Mouse (Mus musculus): ENCODE data around the gene Dlat. TPM values are rescaled to one million over a fixed set of nuclear protein-coding genes. Genes with fewer than 3 reads are reported as not detected.
"Not testable (repeated sequence)": the region's sequence is repeated elsewhere in the genome, so short reads cannot be mapped to it uniquely, and the experiment has no call there.

Gene Dlat
- polyA plus RNA-seq, 1 experiment from 2014 or later: 65.1 TPM

- DNase-seq (ENCODE audit: low spot score): no peak
- Histone ChIP-seq H3K36me3 (replicated peaks; ENCODE audit: control insufficient read depth, insufficient read depth) (peaks cover 37% of the 10 kb centered on the region), H3K4me2 (replicated peaks) (no peak overlapping the region), H3K9me3 (ENCODE audit: control insufficient read depth, low read length) (no peaks in the 10 kb centered on the region), H3K9ac (no peak overlapping the region), H3K27ac (no peak overlapping the region), H3K4me3 (replicated peaks; ENCODE audit: low read length) (no peak overlapping the region), H3K27me3 (ENCODE audit: control insufficient read depth, insufficient read depth, low read length) (no peaks in the 10 kb centered on the region), H3K4me1 (replicated peaks; ENCODE audit: control insufficient read depth, insufficient read depth, low read length) (no peaks in the 10 kb centered on the region)
- ATAC-seq (ENCODE audit: low FRiP score): no peak
- 95% methylated on average over 6 of the region's 6 CpGs for WGBS
These were observed 27.4 kb downstream of the Dlat start for GRCm38 (mm10) chr9:50632016-50632688.

- not testable (repeated sequence) for DNase-seq (ENCODE audit: low spot score); H3K27ac ChIP-seq; H3K9ac ChIP-seq; H3K27me3 ChIP-seq (ENCODE audit: control insufficient read depth, insufficient read depth, low read length); H3K4me1 ChIP-seq (replicated peaks; ENCODE audit: control insufficient read depth, insufficient read depth, low read length); H3K4me2 ChIP-seq (replicated peaks); H3K9me3 ChIP-seq (ENCODE audit: control insufficient read depth, low read length); ATAC-seq (ENCODE audit: low FRiP score); H3K4me3 ChIP-seq (replicated peaks; ENCODE audit: low read length)
- 91% methylated on average over 6 of the region's 8 CpGs for WGBS
- H3K36me3 ChIP-seq (replicated peaks; ENCODE audit: control insufficient read depth, insufficient read depth): peaks cover 24% of the 10 kb centered on the region
These were observed 28.7 kb downstream of the Dlat start for GRCm38 (mm10) chr9:50630903-50631302.

GRCm38 (mm10) chr9:50617794-50618330 lies 41.7 kb downstream of the Dlat start:
- H3K4me1 ChIP-seq (replicated peaks; ENCODE audit: control insufficient read depth, insufficient read depth, low read length): peaks cover 14% of the 10 kb centered on the region
- peak overlapping the region; percentile 95 for H3K4me2 ChIP-seq (replicated peaks)
- WGBS: 61% methylated on average over 9 of the region's 9 CpGs
- ATAC-seq (ENCODE audit: low FRiP score) (no peak), DNase-seq (ENCODE audit: low spot score) (no peak)
- no peaks in the 10 kb centered on the region for H3K9me3 ChIP-seq (ENCODE audit: control insufficient read depth, low read length)
- H3K36me3 ChIP-seq (replicated peaks; ENCODE audit: control insufficient read depth, insufficient read depth): peaks cover 25% of the 10 kb centered on the region
- no peaks in the 10 kb centered on the region for H3K27me3 ChIP-seq (ENCODE audit: control insufficient read depth, insufficient read depth, low read length)
- H3K27ac ChIP-seq: no peak overlapping the region
- H3K9ac ChIP-seq: peak overlapping the region; percentile 94; the same call in 1 of the 2 replicates
- peak overlapping the region; percentile 99 for H3K4me3 ChIP-seq (replicated peaks; ENCODE audit: low read length)

- Histone ChIP-seq H3K4me2 (replicated peaks) (peak within 1 kb of the TSS; percentile 95), H3K4me3 (replicated peaks; ENCODE audit: low read length) (peak within 1 kb of the TSS; percentile 99), H3K9ac (peak within 1 kb of the TSS; percentile 94), H3K4me1 (replicated peaks; ENCODE audit: control insufficient read depth, insufficient read depth, low read length) (peaks cover 14% of the 10 kb centered on the region), H3K27me3 (ENCODE audit: control insufficient read depth, insufficient read depth, low read length) (no peaks in the 10 kb centered on the region), H3K36me3 (replicated peaks; ENCODE audit: control insufficient read depth, insufficient read depth) (peaks cover 34% of the 10 kb centered on the region), H3K9me3 (ENCODE audit: control insufficient read depth, low read length) (no peaks in the 10 kb centered on the region), H3K27ac (peak within 1 kb of the TSS; percentile 94)
- WGBS: under 1% methylated on average over 79 of the region's 81 CpGs
- peak; percentile 95 for DNase-seq (ENCODE audit: low spot score)
- peak; percentile 94 for ATAC-seq (ENCODE audit: low FRiP score)
These were observed 42.6 kb downstream of the Dlat start, which contains the start of the genes Pih1d2 and Nkapd1 for GRCm38 (mm10) chr9:50616766-50617603. Pih1d2 (plus strand) TSS chr9:50617321. Nkapd1 (minus strand) TSS chr9:50617464.

GRCm38 (mm10) chr9:50616161-50616560 lies 43.4 kb downstream of the Dlat start:
- Histone ChIP-seq H3K4me1 (replicated peaks; ENCODE audit: control insufficient read depth, insufficient read depth, low read length) (peaks cover 14% of the 10 kb centered on the region), H3K9ac (peak overlapping the region; percentile 94), H3K36me3 (replicated peaks; ENCODE audit: control insufficient read depth, insufficient read depth) (peaks cover 41% of the 10 kb centered on the region), H3K27ac (peak overlapping the region; percentile 94; the same call in 1 of the 2 replicates), H3K27me3 (ENCODE audit: control insufficient read depth, insufficient read depth, low read length) (no peaks in the 10 kb centered on the region), H3K4me3 (replicated peaks; ENCODE audit: low read length) (peak overlapping the region; percentile 99), H3K4me2 (replicated peaks) (peak overlapping the region; percentile 95), H3K9me3 (ENCODE audit: control insufficient read depth, low read length) (no peaks in the 10 kb centered on the region)
- DNase-seq (ENCODE audit: low spot score): no peak
- ATAC-seq (ENCODE audit: low FRiP score): no peak
- 42% methylated on average over 11 of the region's 11 CpGs for WGBS

GRCm38 (mm10) chr9:50612115-50612514 lies 47.5 kb downstream of the Dlat start:
- Histone ChIP-seq H3K36me3 (replicated peaks; ENCODE audit: control insufficient read depth, insufficient read depth) (peaks cover 80% of the 10 kb centered on the region), H3K4me1 (replicated peaks; ENCODE audit: control insufficient read depth, insufficient read depth, low read length) (peaks cover 11% of the 10 kb centered on the region), H3K27ac (no peak overlapping the region), H3K9me3 (ENCODE audit: control insufficient read depth, low read length) (no peaks in the 10 kb centered on the region), H3K4me3 (replicated peaks; ENCODE audit: low read length) (no peak overlapping the region), H3K9ac (no peak overlapping the region), H3K4me2 (replicated peaks) (no peak overlapping the region), H3K27me3 (ENCODE audit: control insufficient read depth, insufficient read depth, low read length) (no peaks in the 10 kb centered on the region)
- 87% methylated on average over 4 of the region's 4 CpGs for WGBS
- ATAC-seq (ENCODE audit: low FRiP score) (no peak), DNase-seq (ENCODE audit: low spot score) (no peak)

- Histone ChIP-seq H3K9ac (peak overlapping the region; percentile 92), H3K36me3 (replicated peaks; ENCODE audit: control insufficient read depth, insufficient read depth) (peaks cover 59% of the 10 kb centered on the region), H3K9me3 (ENCODE audit: control insufficient read depth, low read length) (no peaks in the 10 kb centered on the region), H3K27me3 (ENCODE audit: control insufficient read depth, insufficient read depth, low read length) (no peaks in the 10 kb centered on the region), H3K27ac (peak overlapping the region; percentile 90), H3K4me3 (replicated peaks; ENCODE audit: low read length) (peak overlapping the region; percentile 91), H3K4me2 (replicated peaks) (peak overlapping the region; percentile 98), H3K4me1 (replicated peaks; ENCODE audit: control insufficient read depth, insufficient read depth, low read length) (peaks cover 23% of the 10 kb centered on the region)
- 2% methylated on average over 6 of the region's 6 CpGs for WGBS
- no peak for DNase-seq (ENCODE audit: low spot score)
- no peak for ATAC-seq (ENCODE audit: low FRiP score)
These were observed 55.2 kb downstream of the Dlat start for GRCm38 (mm10) chr9:50604338-50604737.

GRCm38 (mm10) chr9:50603998-50604324 lies 55.6 kb downstream of the Dlat start:
- H3K4me2 ChIP-seq (replicated peaks): peak overlapping the region; percentile 98
- WGBS: under 1% methylated on average over 24 of the region's 24 CpGs
- H3K27ac ChIP-seq: peak overlapping the region; percentile 90
- no peak for DNase-seq (ENCODE audit: low spot score)
- H3K27me3 ChIP-seq (ENCODE audit: control insufficient read depth, insufficient read depth, low read length): no peaks in the 10 kb centered on the region
- peak overlapping the region; percentile 91 for H3K4me3 ChIP-seq (replicated peaks; ENCODE audit: low read length)
- H3K9ac ChIP-seq: peak overlapping the region; percentile 92
- H3K9me3 ChIP-seq (ENCODE audit: control insufficient read depth, low read length): no peaks in the 10 kb centered on the region
- peaks cover 59% of the 10 kb centered on the region for H3K36me3 ChIP-seq (replicated peaks; ENCODE audit: control insufficient read depth, insufficient read depth)
- peaks cover 23% of the 10 kb centered on the region for H3K4me1 ChIP-seq (replicated peaks; ENCODE audit: control insufficient read depth, insufficient read depth, low read length)
- peak; percentile 89 for ATAC-seq (ENCODE audit: low FRiP score)
